Mouse (Mus musculus) layer of hippocampus, postnatal 14 days (tissue): Measurements from ENCODE around the gene Pcp4. TPM values are rescaled to one million over a fixed set of nuclear protein-coding genes. Genes with fewer than 3 reads are reported as not detected.
"Not testable (repeated sequence)": the region's sequence is repeated elsewhere in the genome, so short reads cannot be mapped to it uniquely, and the experiment has no call there.

ENCODE experiments used
- DNase-seq, 2 experiments: peaks; one replicate each; pipeline ENCODE4 v3.0.0; 2021 to 2022; ENCODE audit warnings: low spot score in 2 of 2, mixed read lengths in 1 of 2
- long read RNA-seq, 2 experiments: library from polyadenylated mRNA; stranded (forward); transcript quantifications; one replicate each; pipeline ENCODE4 v2.0.0; 2021
- total RNA-seq, 2 experiments: library from RNA; stranded (reverse); gene quantifications; 2 replicates each; pipeline ENCODE4 v1.2.3; 2021

The Pcp4 gene
- total RNA-seq = 100 to 1,000 TPM; 318 to 373 TPM
- long read RNA-seq, experiment 1, transcript Pcp4-201 (3 exons, 641 nt) = major isoform, 200 of 204 reads
- long read RNA-seq, experiment 1, partial matches to known transcripts = 2 of 204 reads
- long read RNA-seq, experiment 1, other reads (novel, unspliced or antisense) = 1 of 204 reads
- long read RNA-seq, experiment 2, transcript Pcp4-201 (3 exons, 641 nt) = major isoform, 357 of 369 reads
- long read RNA-seq, experiment 2, partial matches to known transcripts = 6 of 369 reads
- long read RNA-seq, experiment 2, other reads (novel, unspliced or antisense) = 5 of 369 reads

DNA sequence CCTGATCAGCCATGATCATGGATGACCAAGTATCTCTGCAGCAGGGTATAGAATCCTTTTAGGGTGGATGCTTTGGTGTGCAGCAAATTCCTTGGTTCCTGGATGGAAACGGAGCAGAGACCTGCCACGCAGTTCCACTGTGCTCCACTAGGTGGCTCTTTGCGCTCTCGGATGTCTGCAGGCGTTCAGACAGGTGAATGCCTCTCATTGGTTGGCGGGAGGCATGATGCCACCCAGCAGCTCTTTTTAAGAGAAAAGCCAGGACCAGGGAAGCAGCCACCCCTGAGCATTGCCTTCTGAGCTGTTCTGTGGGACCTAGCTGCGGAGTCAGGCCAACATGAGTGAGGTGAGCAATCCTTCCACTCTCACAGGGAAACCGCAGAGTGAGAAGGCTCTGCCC, at the start of gene Pcp4:
Gene Pcp4 (plus strand): TSS at position 162 of the 400 bp plus-strand sequence.
- DNase-seq = peak; percentile 92 to 93

DNA sequence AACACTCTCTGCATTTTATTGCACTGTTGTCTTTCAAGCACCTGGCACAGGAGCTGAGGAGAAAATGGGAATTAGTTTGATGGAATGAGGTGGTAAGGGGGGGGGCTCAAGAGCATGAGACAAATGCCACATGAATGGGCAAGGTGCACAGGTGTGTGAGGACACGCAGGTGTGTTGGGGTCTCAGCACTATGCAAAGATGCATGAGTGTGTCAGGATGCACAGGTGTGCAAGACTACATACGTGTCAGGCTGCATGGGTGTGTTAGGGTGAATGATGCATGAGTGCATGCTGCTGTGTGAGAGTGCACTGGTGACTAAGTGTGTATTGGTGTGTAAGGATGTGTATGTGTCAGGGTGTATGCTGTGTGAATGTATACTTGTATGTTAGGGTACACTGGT, 42.4 kb upstream of the Pcp4 start:
- DNase-seq = no peak

DNA sequence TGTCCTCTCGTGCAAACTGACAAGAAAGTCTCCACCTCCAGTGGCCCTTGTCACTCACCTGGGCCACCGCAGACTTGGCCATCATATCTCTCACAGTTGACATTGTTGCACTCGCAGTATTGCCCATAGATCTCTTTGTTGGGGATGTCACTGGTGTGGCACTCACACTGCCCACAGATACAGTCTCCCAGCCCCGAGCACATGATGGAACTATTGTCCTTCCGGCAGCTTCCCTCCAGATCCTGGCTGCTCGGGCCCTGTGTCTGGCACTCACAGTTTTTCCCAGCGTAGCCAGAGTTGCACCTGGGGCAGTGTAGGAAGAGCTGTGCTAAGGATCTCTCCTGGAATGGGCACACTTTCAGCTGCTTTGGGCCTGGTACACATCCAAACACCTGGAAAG, 40.7 kb upstream of the Pcp4 start:
- no peak for DNase-seq

DNA sequence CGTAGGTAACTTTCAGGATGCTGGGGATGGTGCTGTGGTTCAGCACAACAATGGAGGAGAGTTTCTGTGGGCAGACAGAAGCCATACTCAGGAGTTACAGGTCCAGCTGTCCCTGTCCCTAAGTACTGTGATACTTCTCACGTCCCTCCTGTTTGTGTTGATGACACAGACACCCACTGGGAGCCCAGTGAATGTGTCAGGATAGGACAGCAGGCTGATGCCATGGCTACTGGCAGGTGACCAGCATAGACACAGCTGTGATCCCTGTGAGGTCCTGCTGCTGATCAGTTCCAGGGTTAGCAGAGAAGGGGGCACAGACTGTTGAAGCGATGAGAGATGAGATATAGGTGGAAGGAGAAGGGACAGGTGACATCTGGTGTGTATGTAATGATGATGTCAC, 38.4 kb upstream of the Pcp4 start:
- no peak for DNase-seq

DNA sequence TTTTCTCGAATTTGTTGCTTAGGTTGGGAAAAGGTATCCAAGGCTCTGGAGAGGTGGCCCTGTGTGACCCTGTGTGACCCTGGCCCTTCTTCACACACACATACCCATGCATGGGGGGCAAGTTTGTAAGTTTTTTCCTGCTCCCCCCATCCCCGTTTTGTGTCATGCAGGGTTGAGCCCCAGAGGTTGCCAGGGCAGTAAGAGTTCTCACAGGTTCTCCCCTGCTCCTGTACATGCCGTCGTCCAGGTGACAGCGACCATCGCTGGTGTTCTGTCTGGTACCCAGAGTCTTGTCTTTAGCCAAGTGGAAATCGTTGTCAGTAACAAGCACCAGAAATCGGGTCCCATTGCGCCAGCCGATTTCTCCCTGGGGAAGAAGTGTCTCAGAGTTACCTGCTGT, 34.1 kb upstream of the Pcp4 start:
- DNase-seq = no peak

DNA sequence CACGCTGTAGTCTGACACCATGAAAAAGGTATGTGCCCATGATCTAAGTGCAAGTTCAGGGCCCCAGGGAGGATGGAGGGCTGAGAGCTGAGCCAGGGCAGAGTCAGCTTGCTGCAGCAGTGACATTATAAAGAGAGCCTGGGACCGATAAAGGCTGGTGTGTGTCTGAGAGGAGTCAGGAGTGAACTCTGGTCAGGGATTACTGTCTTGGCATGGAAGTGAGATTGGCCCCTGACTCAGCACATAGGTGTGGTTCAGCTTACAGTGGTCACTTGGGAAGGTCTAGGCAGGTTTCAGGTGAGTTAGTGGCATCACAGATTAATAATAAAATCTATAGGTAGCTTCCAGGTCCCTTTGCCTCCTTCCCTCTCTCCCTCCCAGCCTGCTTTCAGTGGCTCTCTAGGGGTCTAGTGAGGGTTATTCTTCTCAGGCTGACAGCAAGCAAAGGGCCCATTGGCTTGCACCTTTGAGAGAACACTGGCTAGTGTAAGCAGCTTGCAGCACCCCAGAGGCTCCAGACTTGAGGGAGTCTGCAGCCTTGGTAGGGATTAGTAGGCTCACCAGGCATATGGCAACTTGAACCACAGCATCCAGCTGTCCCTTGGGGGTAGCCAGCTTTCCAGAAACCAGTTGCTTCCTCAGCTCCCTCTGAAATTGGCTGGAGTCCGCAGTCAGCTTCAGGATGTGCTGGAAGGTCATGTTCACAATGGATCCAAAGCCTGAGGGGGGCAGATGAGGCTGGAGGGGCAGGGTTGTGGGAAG, 33.2 kb upstream of the Pcp4 start:
- DNase-seq = no peak

DNA sequence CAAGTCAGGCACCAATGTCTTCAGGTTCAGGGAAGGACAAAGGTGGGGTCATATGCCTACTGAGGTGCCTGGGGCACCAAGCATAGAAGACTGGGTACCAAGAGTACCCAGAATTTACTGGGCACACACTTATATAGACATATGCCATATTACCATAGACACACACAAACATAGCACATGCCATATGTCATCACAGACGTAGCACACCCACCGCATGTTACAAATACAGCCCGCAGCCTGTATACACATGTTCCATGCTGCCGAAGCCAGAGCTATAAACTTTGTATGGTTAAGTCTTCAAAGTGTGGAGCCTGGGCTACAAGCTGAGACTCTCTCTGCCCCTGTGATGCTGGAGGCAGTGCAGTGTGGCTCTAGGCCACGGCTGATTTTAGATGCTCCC, 28.5 kb upstream of the Pcp4 start:
- peak; percentile 32 to 62 for DNase-seq

DNA sequence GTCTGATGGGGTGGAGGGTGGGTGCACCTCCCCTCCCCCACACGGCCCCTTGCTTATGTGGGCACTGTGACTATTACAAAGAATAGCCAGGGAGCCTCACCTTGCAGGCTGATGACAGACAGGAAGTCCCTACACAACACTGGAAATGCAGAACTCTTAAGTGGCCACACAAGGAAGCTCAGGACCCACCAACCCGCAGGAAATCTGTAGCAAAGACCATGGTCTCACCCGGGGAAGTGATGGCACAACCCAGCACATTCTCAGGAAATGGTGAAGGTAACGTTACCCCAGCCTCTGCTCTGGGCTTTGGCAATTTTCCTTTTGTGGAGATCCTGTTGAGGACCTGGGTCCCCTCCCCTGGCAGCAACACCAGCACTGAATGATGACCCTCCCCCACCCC, 27.7 kb upstream of the Pcp4 start:
- DNase-seq = no peak

DNA sequence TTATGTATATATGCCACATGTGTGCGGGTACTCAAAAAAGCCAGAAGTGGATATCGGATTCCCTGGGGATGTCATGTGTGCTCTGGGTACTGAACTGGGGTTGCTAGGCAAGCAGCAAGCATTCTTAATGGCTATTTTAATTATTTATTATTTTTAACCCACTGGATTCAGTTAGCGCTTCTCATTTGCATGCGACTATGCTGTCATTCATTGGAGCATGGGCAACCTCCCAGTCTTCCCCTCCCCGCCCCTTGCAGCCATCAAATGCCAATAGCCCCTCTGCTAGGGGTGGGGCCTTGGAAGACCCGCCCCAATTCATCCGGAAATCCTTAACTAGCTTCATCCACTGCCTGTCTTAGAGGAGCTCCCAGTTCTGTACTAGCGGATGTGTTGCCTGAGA, 26.5 kb upstream of the Pcp4 start:
- no peak for DNase-seq

DNA sequence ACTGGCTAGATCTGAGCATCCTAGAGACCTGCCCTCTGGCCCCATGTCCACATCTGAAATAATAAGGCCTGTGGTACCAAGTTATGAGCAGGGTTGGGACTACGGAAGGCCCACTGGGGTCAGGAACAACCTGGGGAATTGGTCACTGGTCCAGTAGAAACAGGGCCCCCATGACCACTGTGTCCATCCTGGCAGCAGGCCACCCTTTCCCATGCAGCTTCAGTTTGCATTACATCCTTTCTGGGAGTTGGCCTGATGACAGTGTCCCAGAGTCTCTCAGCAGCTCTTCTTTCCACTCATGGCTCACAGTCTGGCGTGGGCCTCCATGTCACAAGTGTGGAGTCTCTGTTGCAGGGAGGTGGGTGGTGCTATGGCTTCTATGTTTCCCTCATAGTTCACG, 25.6 kb upstream of the Pcp4 start:
- no peak for DNase-seq

DNA sequence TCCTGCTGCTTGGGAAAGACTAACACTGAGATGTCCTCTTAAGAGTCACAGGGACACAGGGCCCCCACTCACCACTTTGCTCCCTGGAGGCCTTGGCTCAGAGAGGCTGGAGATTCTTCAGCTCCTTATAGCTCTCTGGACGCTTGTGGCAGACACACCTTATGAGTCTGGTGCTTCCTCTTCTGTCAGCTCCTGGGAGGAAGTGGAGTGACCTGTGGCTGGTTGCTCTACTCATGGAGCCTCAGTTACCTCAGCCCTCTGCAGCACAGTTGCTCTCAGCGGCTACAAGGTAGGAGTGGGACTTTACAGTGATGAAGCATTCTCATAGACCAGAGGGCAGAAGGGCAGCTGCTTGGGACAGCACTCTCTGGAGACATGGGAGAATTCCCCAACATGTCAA, 23.9 kb upstream of the Pcp4 start, which contains the start of gene Itgb2l:
Gene Itgb2l (minus strand): TSS at position 152 of the 400 bp plus-strand sequence.
- no peak for DNase-seq

DNA sequence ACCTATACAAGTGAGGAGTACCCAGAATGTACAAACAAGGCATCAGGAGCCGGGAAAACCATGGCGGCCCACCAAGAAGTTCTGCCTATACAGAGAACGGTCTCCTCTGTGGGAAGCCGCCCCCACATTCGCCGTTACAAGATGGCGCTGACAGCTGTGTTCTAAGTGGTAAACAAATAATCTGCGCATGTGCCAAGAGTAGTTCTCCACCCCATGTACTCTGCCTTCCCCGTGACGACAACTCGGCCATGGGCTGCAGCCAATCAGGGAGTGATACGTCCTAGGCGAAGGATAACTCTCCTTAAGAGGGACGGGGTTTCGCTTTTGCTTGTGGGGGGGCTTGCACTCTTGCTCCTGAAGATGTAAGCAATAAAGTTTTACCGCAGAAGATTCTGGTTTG, 16.5 kb upstream of the Pcp4 start:
- not testable (repeated sequence) for DNase-seq

DNA sequence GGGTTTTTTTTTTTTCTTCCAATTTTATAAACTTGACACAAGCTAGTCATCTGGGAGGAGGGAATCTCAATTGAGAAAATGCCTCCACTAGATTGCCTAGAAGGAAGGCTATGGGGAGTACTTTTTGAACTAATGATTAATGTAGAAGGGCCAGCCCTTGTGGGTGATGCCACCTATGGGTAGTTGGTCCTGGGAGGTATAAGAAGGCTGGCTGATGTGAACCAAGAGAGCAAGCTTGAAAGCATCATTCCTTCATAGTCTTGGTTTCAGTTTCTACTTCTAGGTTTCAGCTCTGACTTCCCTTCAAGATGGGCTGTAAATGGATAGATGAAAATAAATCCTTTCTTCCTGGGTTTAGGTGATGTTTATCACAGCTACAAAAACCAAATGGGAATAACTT, 13.3 kb upstream of the Pcp4 start:
- DNase-seq = no peak

DNA sequence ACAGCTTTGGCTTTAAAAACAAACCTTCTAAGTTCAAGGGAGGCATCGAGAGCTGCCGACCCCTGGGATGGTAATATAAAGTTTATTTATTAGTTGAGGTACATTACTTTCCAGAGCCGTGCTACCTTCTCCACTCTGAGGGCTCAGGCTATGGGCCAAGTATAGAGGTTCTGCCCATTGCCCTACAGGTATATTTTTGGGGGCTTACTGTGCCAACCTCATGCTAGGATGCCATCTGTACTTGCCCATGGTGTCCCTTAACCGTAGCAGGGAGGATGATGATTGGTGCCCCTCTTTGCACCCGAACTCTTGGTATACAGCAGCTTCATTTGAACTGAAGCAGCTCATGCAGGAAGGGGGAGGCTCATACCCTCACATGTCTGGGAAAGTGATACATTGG, 9.8 kb upstream of the Pcp4 start:
- DNase-seq = no peak

DNA sequence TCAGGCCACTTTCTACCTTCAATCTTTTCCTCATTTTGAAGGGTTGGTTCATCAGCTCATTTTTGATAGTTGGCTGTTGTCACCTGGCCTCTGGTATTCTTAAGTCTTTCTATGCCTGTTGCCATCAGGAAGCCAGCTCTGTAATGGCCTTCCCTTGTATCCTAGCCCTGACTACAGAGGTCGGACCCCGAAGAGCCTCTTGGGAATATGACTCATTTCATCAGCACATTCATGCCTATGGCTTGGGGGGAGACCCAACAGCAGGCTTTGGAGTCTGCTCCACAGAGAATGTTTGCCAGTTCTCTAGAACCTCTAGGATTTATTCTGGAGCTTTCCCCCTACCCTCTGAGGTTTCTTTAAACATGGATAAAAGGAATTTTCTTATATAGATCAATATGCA, 8.1 kb upstream of the Pcp4 start:
- no peak for DNase-seq

DNA sequence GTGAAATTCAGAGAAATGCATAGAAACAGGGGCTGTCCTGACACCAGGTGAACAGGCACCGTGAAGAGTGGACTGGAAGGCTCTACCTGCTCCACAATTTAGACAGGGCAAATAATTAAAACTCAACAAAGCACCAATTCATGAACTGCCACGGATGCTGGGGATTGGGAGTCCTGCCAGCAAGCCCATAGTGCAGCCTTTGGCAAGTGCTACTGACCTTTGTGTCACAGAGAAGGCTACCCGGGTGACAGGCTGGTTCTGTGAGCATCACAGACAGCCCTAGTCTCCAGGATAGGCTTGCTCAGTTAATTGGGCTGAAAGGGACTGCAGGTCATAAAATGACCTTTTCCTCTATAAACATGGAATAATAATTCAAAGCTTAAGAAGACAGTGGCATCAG, 6.6 kb upstream of the Pcp4 start:
- DNase-seq = no peak

DNA sequence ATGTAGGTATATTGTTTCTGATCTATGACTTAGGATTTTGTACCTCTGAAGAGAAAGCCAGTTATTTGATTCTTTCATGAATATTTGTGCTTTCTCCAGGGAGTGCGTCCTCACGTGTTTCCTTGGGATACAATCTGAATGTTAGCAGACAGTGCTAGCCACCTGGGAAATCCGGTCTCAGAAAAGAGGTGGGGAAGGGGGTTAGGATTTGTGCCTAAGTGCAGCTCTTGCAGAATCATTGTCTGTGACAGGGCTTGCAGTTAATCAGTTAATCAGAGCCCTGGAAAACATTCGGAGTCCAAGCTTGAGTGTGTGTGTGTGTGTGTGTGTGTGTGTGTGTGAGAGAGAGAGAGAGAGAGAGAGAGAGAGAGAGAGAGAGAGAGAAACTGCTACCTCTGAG, 605 bp downstream of the Pcp4 start:
- DNase-seq = no peak

DNA sequence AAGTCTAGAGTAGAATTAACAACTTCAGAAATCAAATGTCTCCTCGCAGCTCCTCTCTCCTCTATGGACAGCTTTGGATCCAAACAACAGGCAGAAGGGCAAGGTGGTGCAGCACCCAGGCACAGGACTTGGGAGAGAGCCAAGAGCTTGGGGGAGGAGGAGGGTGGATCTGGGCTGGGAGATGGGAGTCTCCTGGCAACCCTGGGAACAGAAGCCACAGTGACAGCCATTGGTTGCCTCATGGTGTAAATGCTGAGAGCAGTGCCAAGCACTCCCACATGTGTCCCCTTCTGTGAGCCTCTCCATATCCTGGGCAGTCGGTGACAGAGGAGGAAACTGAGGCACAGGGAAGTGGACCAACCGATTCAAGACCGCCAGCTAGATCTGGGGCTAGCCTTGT, 1.3 kb downstream of the Pcp4 start:
- peak; percentile 74 to 87 for DNase-seq

DNA sequence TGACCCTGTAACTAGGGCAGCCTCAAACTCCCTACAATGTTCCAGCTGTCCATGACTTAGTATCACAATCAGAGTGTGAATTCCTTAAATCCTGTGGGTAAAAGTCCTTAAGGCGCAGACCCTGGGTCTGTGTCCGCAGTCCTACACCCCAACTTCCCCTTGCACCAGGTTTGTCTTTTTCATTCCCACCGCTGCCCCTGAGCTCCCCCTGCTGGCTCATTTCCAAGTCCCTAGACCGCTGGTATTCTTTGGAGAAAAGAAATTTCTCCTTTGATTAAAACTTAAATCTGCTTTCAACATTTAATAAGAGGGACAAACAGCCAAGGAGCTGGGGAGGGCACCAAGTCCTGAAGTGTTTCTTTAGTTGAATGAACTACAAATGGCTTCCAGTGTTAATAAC, 2.2 kb downstream of the Pcp4 start:
- peak in 1 of 2 experiments; percentile 39 for DNase-seq

DNA sequence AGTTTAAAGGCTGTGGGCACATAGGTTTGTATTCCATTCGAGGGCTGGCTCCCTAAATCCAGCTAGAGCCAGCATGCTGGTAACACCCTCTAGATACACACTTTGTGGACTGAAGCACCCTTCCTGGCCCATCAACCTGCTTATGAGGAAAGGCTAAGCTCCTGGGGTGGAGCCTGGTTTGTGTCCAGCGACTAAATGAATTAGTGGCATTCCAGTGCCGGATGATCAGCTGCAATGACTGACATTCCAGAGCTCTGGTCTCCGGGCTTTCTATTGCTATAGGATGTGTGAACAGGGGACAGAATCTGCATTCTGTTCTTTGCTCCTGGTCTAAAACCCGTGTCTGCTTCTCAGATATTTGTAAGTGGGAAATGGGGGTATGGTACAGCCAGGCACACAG, 5.0 kb downstream of the Pcp4 start:
- DNase-seq = no peak

DNA sequence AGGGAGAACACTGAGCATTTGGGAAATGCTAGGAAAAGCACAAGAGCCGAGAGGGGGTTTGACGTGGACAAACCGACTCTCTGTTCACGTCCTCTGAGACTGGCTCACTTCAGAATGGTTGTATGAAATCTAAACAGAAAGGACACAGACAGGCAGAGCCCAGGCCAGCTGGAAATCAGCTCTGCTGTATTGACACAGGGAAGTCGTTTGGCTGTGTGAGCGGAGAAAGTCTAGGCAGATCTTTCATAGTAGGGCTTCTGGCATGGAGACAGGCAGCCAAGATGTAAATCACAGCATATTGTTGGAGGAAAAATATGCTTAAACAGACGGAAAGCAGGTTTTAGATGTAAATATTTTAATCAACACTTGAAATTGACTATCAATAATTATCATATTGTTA, 5.4 kb downstream of the Pcp4 start:
- peak in 1 of 2 experiments; percentile 29 for DNase-seq

DNA sequence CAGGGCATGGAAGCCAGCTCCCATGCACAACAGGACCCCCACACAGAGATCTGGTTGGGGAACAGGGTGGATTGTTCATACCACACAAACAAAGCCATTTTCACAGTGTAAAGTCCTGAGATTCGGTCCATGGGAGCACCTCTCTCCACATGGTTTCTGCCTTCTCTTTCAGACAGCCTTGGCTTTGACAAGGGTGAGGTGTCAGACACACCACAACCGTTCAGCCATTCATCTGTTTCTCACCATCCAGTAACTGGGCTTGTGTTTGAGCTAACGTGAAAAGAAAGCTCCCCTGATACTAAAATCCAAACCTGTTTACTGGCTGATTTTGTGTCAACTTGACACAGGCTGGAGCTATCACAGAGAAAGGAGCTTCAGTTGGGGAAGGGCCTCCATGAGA, 6.8 kb downstream of the Pcp4 start:
- DNase-seq = no peak

DNA sequence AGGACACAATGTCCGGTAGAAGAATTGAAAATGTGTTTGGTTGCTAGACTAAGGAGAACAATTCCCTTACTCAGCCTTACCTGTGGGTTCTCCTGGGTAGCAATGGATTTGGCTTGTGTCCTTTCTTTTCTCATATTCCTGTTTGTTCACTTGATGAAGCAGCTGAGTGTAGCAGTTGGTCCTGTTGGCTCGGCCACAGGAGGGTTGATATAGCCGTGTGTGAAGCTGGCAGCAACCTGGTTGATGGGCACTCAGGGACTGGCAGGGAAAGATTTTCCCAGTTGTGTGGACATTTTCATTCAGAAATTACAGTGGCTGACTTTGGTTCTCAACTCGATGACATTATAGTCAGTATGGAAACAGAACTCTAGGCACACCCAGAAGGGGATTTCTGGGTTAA, 14.4 kb downstream of the Pcp4 start:
- peak in 1 of 2 experiments; percentile 30 for DNase-seq
